Mouse (Mus musculus) midbrain, postnatal 0 days (tissue): ENCODE measurements around the gene Tmeff1. TPM values are rescaled to one million over a fixed set of nuclear protein-coding genes. Genes with fewer than 3 reads are reported as not detected.

Experiments
- ATAC-seq: fragments of 200-750 bp; cut with Nextera tagmentation; 2 replicates; pipeline ENCODE4 v1.8.0; 2017; ENCODE audit warnings: moderate number of reproducible peaks, mild to moderate bottlenecking, moderate TSS enrichment, moderate library complexity; ENCODE audit not compliant: low FRiP score
- DNase-seq: peaks from one replicate; pipeline ENCODE4 v3.0.0-alpha.2; 2015; ENCODE audit warnings: low spot score
- H3K27ac ChIP-seq: fragments of 300-500 bp; sonication (generic); 2 replicates; pipeline ENCODE4 v1.5.1; 2014; ENCODE audit warnings: low read depth, mild to moderate bottlenecking, low read length, mixed read lengths
- H3K27me3 ChIP-seq: fragments of 300-500 bp; sonication (generic); 2 replicates; pipeline ENCODE4 v1.6.1; 2014; ENCODE audit warnings: low read length, control low read depth, mixed read lengths; ENCODE audit not compliant: insufficient read depth
- H3K36me3 ChIP-seq: fragments of 300-500 bp; sonication (generic); 2 replicates; pipeline ENCODE4 v1.6.1; 2014; ENCODE audit warnings: low read length, control low read depth, mixed read lengths; ENCODE audit not compliant: insufficient read depth
- H3K4me1 ChIP-seq: fragments of 300-500 bp; sonication (generic); 2 replicates; pipeline ENCODE4 v1.6.1; 2014; ENCODE audit warnings: mild to moderate bottlenecking, control low read depth, antibody characterized with exemption, low read length, mixed read lengths; ENCODE audit not compliant: insufficient read depth
- H3K4me2 ChIP-seq: fragments of 300-500 bp; sonication (generic); 2 replicates; pipeline ENCODE4 v1.6.1; 2014; ENCODE audit warnings: low read depth, mild to moderate bottlenecking, low read length, mixed read lengths; ENCODE audit not compliant: poor library complexity, severe bottlenecking
- H3K4me3 ChIP-seq: fragments of 300-500 bp; sonication (generic); 2 replicates; pipeline ENCODE4 v1.5.1; 2014; ENCODE audit warnings: low read depth, mild to moderate bottlenecking, low read length, moderate library complexity
- H3K9ac ChIP-seq: fragments of 300-500 bp; sonication (generic); replicated peaks from 2 replicates; pipeline ENCODE4 v1.6.1; 2014; ENCODE audit warnings: mild to moderate bottlenecking, low read length, moderate library complexity, mixed read lengths; ENCODE audit not compliant: poor library complexity, severe bottlenecking
- H3K9me3 ChIP-seq: fragments of 300-500 bp; sonication (generic); 2 replicates; pipeline ENCODE4 v1.6.1; 2016; ENCODE audit warnings: low read length, control low read depth
- CTCF ChIP-seq: IDR thresholded peaks from 2 replicates; pipeline ENCODE4 v1.5.1; 2016; ENCODE audit warnings: antibody characterized with exemption, mild to moderate bottlenecking
- WGBS: fragments of 180-500 bp; shearing (Covaris S2); extraction: QIAGEN DNeasy Blood & Tissue Kit; methylation state at CpG from one replicate; pipeline ENCODE4 v1.1.7; 2014; 5-methylcytosine and 5-hydroxymethylcytosine counted together
- polyA plus RNA-seq: library from polyadenylated mRNA; unstranded; fragments of >200 nt; fragmentation: Nextera tagmentation; extraction: Ambion mirVana; gene quantifications from 2 replicates; pipeline ENCODE4 v1.2.1, GENCODE M21; 2015
- total RNA-seq: library from RNA; depleted of rRNA; stranded (reverse); fragments of >200 nt; gene quantifications from 2 replicates; pipeline ENCODE4 v1.2.3, GENCODE M21; 2014

Tmeff1 gene
- total and polyA plus RNA-seq, 2 experiments from 2014 or later: 228 to 320 TPM

DNA sequence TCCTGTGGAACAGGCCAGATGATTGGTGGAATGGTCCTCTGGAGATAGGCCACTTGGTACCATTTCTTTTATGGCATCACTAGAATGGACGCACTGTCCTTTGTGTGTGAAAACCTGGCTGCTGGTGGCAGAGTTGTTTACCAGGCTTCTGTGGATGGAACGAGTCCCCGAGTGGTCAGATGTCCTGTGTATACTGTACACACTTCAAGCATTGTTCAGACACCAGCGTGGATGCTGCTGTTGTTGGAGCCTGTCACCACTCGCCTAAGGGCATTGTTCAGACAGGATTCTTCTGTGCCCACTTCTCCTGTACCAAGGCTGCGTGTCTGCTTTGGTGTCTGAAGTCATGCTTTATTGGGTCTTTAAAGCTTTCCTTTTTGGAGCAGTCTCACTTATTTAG is 58.8 kb downstream of the Tmeff1 start:
- H3K36me3 ChIP-seq: peaks cover 34% of the 10 kb centered on the region
- no peaks in the 10 kb centered on the region for H3K4me1 ChIP-seq
- no peak overlapping the region for H3K27ac ChIP-seq
- TF ChIP-seq CTCF: no peak
- H3K9me3 ChIP-seq: no peaks in the 10 kb centered on the region; the same call in 1 of the 2 replicates
- DNase-seq (no peak), ATAC-seq (no peak)
- H3K4me3 ChIP-seq: no peak overlapping the region
- H3K27me3 ChIP-seq: no peaks in the 10 kb centered on the region
- no peak overlapping the region for H3K4me2 ChIP-seq
- WGBS: 91% methylated on average over 6 of the region's 6 CpGs
- H3K9ac ChIP-seq: no peak overlapping the region

DNA sequence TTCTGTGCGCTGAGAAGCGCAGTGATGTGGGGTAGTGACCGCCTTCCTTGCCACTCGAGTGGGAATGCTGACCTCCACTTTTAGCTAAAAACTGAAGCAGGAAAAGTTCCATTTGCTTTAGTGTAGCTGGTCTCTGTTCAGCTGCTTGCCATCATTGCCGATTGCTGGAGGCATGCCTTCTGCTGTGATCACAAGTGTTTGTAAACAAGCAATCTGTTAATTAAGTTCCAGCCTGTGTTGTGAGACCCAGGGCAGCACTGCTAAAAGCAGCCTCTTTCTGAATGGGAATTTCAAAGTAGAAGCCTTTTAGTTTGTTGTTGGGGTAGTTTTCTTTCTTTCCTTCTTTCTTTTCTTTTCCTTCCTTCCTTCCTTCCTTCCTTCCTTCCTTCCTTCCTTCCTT is 61.2 kb downstream of the Tmeff1 start:
- no peak overlapping the region for H3K9ac ChIP-seq
- DNase-seq (no peak), ATAC-seq (no peak)
- H3K4me3 ChIP-seq: no peak overlapping the region
- no peaks in the 10 kb centered on the region; the same call in 1 of the 2 replicates for H3K9me3 ChIP-seq
- TF ChIP-seq CTCF: no peak
- no peaks in the 10 kb centered on the region for H3K27me3 ChIP-seq
- 98% methylated on average over 5 of the region's 5 CpGs for WGBS
- H3K36me3 ChIP-seq: peaks cover 33% of the 10 kb centered on the region
- H3K4me1 ChIP-seq: no peaks in the 10 kb centered on the region
- H3K27ac ChIP-seq: no peak overlapping the region
- H3K4me2 ChIP-seq: no peak overlapping the region

DNA sequence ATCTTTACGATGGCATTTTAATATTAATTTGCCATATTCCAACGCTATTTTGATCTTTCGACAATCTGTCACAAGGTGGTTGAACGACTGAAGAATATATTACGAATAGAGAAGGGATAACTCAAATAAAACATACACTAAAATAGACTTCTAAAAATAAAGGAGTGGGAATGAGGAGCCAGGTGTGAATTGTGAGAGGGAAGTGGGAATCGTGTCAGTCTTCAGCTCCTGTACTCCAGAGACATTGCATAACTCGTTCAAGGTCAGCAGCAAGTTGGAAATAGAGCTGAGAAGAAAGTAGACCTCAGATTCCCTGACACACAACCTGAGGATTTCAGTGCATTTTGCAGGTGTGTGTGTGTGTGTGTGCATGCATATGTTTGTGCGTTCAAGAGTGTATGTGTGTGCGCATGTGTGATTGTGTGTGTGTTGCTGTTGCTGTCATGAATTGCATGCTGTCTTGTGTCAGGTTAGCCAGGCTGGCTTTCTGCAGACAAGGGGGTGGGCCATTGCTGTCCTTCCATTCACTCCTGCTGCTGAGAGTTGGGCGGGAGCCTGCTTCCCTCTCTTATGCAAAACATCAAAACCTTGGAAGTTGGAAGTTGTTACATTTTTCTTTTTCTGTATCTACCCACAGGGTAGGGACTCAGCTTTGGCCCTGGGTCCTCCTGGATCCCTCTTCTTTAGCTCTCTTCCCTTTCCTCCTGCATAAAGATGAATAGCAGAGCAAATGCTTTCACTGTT is 65.8 kb downstream of the Tmeff1 start:
- TF ChIP-seq CTCF: no peak
- Histone ChIP-seq H3K9me3 (no peaks in the 10 kb centered on the region; the same call in 1 of the 2 replicates), H3K27ac (no peak overlapping the region), H3K36me3 (peaks cover 35% of the 10 kb centered on the region), H3K9ac (no peak overlapping the region), H3K27me3 (no peaks in the 10 kb centered on the region), H3K4me1 (no peaks in the 10 kb centered on the region), H3K4me3 (no peak overlapping the region), H3K4me2 (no peak overlapping the region)
- DNase-seq (no peak), ATAC-seq (no peak)
- 87% methylated on average over 10 of the region's 10 CpGs for WGBS

DNA sequence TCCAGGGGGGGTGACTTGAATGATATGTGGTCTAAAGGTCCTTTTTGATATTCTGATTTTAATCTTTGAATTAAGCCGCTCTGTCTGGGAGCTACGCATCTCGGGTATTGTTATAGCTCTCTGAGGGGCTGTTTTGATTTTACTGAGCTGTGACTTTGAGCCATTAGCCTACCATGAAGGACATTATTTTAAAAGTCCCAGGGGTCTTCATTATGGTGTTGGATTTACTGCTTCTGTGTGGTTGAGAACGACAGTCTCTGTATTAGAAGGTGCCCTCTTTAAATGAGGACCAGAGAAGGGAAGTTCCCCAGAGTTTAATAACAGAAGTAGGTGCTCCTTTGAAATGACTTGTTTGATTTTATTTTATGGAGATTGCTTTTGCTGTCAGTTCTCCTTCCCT is 69.1 kb downstream of the Tmeff1 start:
- 32% methylated on average over 4 of the region's 4 CpGs for WGBS
- H3K27me3 ChIP-seq: no peaks in the 10 kb centered on the region
- H3K9me3 ChIP-seq: no peaks in the 10 kb centered on the region
- H3K9ac ChIP-seq: no peak overlapping the region
- H3K36me3 ChIP-seq: peaks cover 42% of the 10 kb centered on the region
- DNase-seq: no peak
- H3K4me1 ChIP-seq: no peaks in the 10 kb centered on the region
- no peak overlapping the region for H3K27ac ChIP-seq
- ATAC-seq: no peak
- H3K4me2 ChIP-seq: no peak overlapping the region
- no peak overlapping the region for H3K4me3 ChIP-seq
- TF ChIP-seq CTCF: no peak

DNA sequence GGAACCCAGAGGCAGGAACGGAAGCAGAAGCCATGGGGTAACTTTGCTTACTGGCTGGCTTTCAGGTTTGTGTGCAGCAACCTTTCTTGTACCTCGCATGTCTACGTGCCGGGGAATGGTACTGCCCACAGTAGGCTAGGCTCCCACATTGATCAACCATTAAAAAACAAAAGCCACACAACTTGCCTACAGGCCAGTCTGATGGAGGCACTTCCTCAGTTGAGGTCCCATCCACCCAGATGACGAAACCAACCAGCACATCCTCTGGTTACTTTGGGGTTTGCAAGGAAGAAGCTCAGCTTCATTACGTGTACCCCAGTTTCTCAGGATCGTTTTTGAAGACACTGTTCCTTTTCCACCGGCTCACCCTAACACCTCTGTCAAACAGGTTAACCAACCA is 71.6 kb downstream of the Tmeff1 start:
- no peak for DNase-seq
- Histone ChIP-seq H3K4me1 (no peaks in the 10 kb centered on the region), H3K4me2 (no peak overlapping the region), H3K4me3 (no peak overlapping the region), H3K36me3 (peaks cover 29% of the 10 kb centered on the region), H3K27ac (no peak overlapping the region), H3K9me3 (no peaks in the 10 kb centered on the region), H3K9ac (no peak overlapping the region), H3K27me3 (no peaks in the 10 kb centered on the region)
- ATAC-seq: no peak
- 94% methylated on average over 8 of the region's 8 CpGs for WGBS
- no peak for TF ChIP-seq CTCF

DNA sequence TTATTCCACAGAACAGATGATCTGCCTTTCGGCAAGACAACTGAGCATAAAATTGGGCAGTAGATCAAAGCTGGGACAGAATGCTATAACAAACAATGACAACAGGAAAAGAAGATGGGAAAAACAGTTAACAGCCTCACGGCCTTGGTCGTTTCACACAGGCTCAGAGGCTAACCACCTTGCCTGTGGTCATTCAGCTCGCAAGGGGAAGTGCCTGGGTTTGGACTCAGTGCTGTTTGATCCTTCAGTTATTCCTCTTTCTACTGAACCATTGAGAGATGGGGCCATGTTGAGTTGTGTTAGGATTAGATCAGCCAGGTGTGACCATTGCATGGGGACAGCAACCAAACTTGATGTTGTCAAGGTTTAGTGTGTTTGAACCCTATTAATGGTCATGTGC is 75.2 kb downstream of the Tmeff1 start:
- peaks cover 29% of the 10 kb centered on the region for H3K36me3 ChIP-seq

More for the DNA sequence above, 75.2 kb downstream of the Tmeff1 start:
- whole genome bisulfite sequencing: 87% methylated on average over 4 of the region's 4 CpGs
- no peak overlapping the region for H3K4me2 ChIP-seq
- H3K27ac ChIP-seq: no peak overlapping the region
- DNase-seq (no peak), ATAC-seq (no peak)
- no peaks in the 10 kb centered on the region for H3K4me1 ChIP-seq
- no peak for TF ChIP-seq CTCF
- no peak overlapping the region for H3K9ac ChIP-seq
- no peaks in the 10 kb centered on the region for H3K9me3 ChIP-seq
- no peaks in the 10 kb centered on the region for H3K27me3 ChIP-seq
- no peak overlapping the region for H3K4me3 ChIP-seq
